Mouse (Mus musculus) neutrophil, adult 83 days (primary cell): ENCODE measurements around the gene Lysmd1. TPM values are rescaled to one million over a fixed set of nuclear protein-coding genes. Genes with fewer than 3 reads are reported as not detected.

ENCODE experiments used
- total RNA-seq, 2 experiments: library from RNA; stranded (reverse); gene quantifications; one replicate each; pipeline ENCODE4 v1.2.4; 2023

Gene Lysmd1
- 1 to 10 TPM; 2.6 to 3.2 TPM for total RNA-seq

GRCm38 (mm10) chr3:95133680-95134101 is at the start of gene Lysmd1, which contains the start of gene Scnm1:
Gene Lysmd1, plus strand, starts transcription at chr3:95134088.
Gene Scnm1, minus strand, starts transcription at chr3:95134011.

GRCm38 (mm10) chr3:95106338-95107117 is 27.4 kb upstream of the Lysmd1 start, which contains the start of gene Pip5k1a:
Gene Pip5k1a, minus strand, starts transcription at chr3:95106930.

GRCm38 (mm10) chr3:95110911-95111726 is 22.8 kb upstream of the Lysmd1 start, which contains the start of gene Vps72:
Gene Vps72, plus strand, starts transcription at chr3:95111022.

GRCm38 (mm10) chr3:95124246-95124645 is 9.6 kb upstream of the Lysmd1 start, which contains the start of gene Tmod4:
Gene Tmod4, plus strand, starts transcription at chr3:95124476.

GRCm38 (mm10) chr3:95141952-95142616 is 8.2 kb downstream of the Lysmd1 start, which contains the start of gene Tnfaip8l2:
Gene Tnfaip8l2, minus strand, starts transcription at chr3:95142360.

GRCm38 (mm10) chr3:95159987-95160963 is 26.4 kb downstream of the Lysmd1 start, which contains the start of gene Sema6c:
Gene Sema6c, plus strand, starts transcription at chr3:95160457.

Other genes starting within 250 kb of the Lysmd1 start
- gene Psmb4, start 247.1 kb upstream of the Lysmd1 start, total RNA-seq = 100 to 1,000 TPM; 195 to 207 TPM
- 10 to 100 TPM; 22.3 to 30.2 TPM for gene Selenbp1, start 201.0 kb upstream of the Lysmd1 start, total RNA-seq
- gene Rfx5, start 180.0 kb upstream of the Lysmd1 start, total RNA-seq = 10 to 100 TPM; 13.9 to 16.8 TPM
- 10 to 100 TPM; 29.4 to 40.4 TPM for gene Pi4kb, start 159.4 kb upstream of the Lysmd1 start, total RNA-seq
- 10 to 100 TPM; 44.6 to 57.4 TPM for gene Zfp687, start 118.6 kb upstream of the Lysmd1 start, total RNA-seq
- 10 to 100 TPM; 92.0 to 99.5 TPM for gene Psmd4, start 91.5 kb upstream of the Lysmd1 start, total RNA-seq
- 10 to 100 TPM; 20.7 to 26.5 TPM for gene Pip5k1a, start 27.2 kb upstream of the Lysmd1 start, total RNA-seq
- gene Vps72, start 23.1 kb upstream of the Lysmd1 start, total RNA-seq = 10 to 100 TPM; 31.0 to 35.0 TPM
- gene Tmod4, start 9.6 kb upstream of the Lysmd1 start, total RNA-seq = 1 to 10 TPM in 1 of 2 experiments, under 1 TPM in 1; 0.99 to 1.6 TPM
- gene Scnm1, start 77 bp upstream of the Lysmd1 start, total RNA-seq = 10 to 100 TPM; 42.7 to 50.8 TPM
- 10 to 100 TPM; 78.5 to 90.9 TPM for gene Tnfaip8l2, start 8.3 kb downstream of the Lysmd1 start, total RNA-seq
- gene Sema6c, start 26.4 kb downstream of the Lysmd1 start, total RNA-seq = 1 to 10 TPM in 1 of 2 experiments, under 1 TPM in 1; 0.79 to 1.2 TPM
- 10 to 100 TPM; 38.9 to 47.6 TPM for gene Gabpb2, start 83.8 kb downstream of the Lysmd1 start, total RNA-seq
- 100 to 1,000 TPM; 224 to 236 TPM for gene Cdc42se1, start 94.6 kb downstream of the Lysmd1 start, total RNA-seq
- gene Mllt11, start 98.1 kb downstream of the Lysmd1 start, total RNA-seq = 1 to 10 TPM; 2.3 to 2.4 TPM
- gene Gm128, start 107.5 kb downstream of the Lysmd1 start, total RNA-seq = not detected
- gene Bnipl, start 117.1 kb downstream of the Lysmd1 start, total RNA-seq = under 1 TPM in 1 of 2 experiments, not detected in 1; 0.44 TPM
- 100 to 1,000 TPM; 127 to 146 TPM for gene Mindy1, start 147.3 kb downstream of the Lysmd1 start, total RNA-seq
- 10 to 100 TPM; 17.4 to 19.3 TPM for gene Prune1, start 148.0 kb downstream of the Lysmd1 start, total RNA-seq
- 1 to 10 TPM; 2.6 to 2.8 TPM for gene Anxa9, start 173.1 kb downstream of the Lysmd1 start, total RNA-seq
- gene Cers2, start 180.7 kb downstream of the Lysmd1 start, total RNA-seq = 100 to 1,000 TPM; 130 to 136 TPM
- 10 to 100 TPM; 20.0 to 21.0 TPM for gene Setdb1, start 223.1 kb downstream of the Lysmd1 start, total RNA-seq